15 mouse cellular contexts compared by ENCODE assay signal in genomic region chr2:118701161-118701560, GRCm38 (mm10). TPM values are rescaled to one million over a fixed set of nuclear protein-coding genes. Genes with fewer than 3 reads are reported as not detected.
DNase-seq lines count a peak whose midpoint lies in the region; ATAC-seq and TF ChIP-seq lines count a peak whose summit lies in the region.
"Had no signal": no experiment of that assay in that cellular context is flagged by ENCODE, and none has a peak within 500 bp of the region (broad histone marks: within the 10 kb centered on the region; RNA-seq: fewer than 3 reads in every experiment).

No protein-coding gene starts in this region.

- peak overlapping the region; percentile 34; the same call in 1 of the 2 replicates for H3K4me2 ChIP-seq in forebrain, postnatal 0 days (ENCODE audit: low read depth)
- no peak overlapping the region for H3K4me2 ChIP-seq in forebrain, embryonic 11.5 days (ENCODE audit: low read depth, low read length, severe bottlenecking)
- no peak overlapping the region for H3K4me2 ChIP-seq in hindbrain, embryonic 12.5 days (replicated peaks)
- no peak overlapping the region for H3K4me2 ChIP-seq in hindbrain, embryonic 13.5 days
- H3K4me2 ChIP-seq in midbrain, embryonic 14.5 days (ENCODE audit: low read length), result peak overlapping the region; percentile 43; the same call in 1 of the 2 replicates
- H3K4me2 ChIP-seq in intestine, postnatal 0 days (replicated peaks; ENCODE audit: low read depth), result no peak overlapping the region

- DNase-seq in forebrain, postnatal 0 days, result peak; percentile 20
- no peak for DNase-seq in forebrain, embryonic 11.5 days (ENCODE audit: low spot score)
- DNase-seq in embryonic facial prominence, embryonic 10.5 days (ENCODE audit: low spot score), result peak; percentile 15
- no peak for DNase-seq in midbrain, embryonic 14.5 days
- DNase-seq in thymus, adult 18-20 months, result no peak
- DNase-seq: cerebellum, adult 18-20 months; kidney, adult 8-10 months; liver; lung, embryonic 14.5 days; spleen, adult 18-20 months had no signal

- peaks cover 9% of the 10 kb centered on the region; the same call in 1 of the 2 replicates for H3K36me3 ChIP-seq in forebrain, postnatal 0 days (ENCODE audit: insufficient read depth)
- no peaks in the 10 kb centered on the region for H3K36me3 ChIP-seq in forebrain, embryonic 11.5 days (ENCODE audit: control insufficient read depth, insufficient read depth, low read length)
- no peaks in the 10 kb centered on the region for H3K36me3 ChIP-seq in hindbrain, embryonic 12.5 days
- no peaks in the 10 kb centered on the region for H3K36me3 ChIP-seq in hindbrain, embryonic 13.5 days
- no peaks in the 10 kb centered on the region for H3K36me3 ChIP-seq in embryonic facial prominence, embryonic 10.5 days (replicated peaks)
- H3K36me3 ChIP-seq in midbrain, embryonic 14.5 days (ENCODE audit: control insufficient read depth, insufficient read depth, low read length), result no peaks in the 10 kb centered on the region
- H3K36me3 ChIP-seq in intestine, postnatal 0 days (ENCODE audit: control insufficient read depth, insufficient read depth), result no peaks in the 10 kb centered on the region

- no peak overlapping the region for H3K4me3 ChIP-seq in forebrain, postnatal 0 days (ENCODE audit: low read depth, low read length)
- no peak overlapping the region for H3K4me3 ChIP-seq in forebrain, embryonic 11.5 days (ENCODE audit: low read depth, low read length)
- H3K4me3 ChIP-seq in hindbrain, embryonic 12.5 days, result 0 out of 2 replicates have a peak overlapping the region, but pooled peaks have one; percentile 15
- H3K4me3 ChIP-seq in hindbrain, embryonic 13.5 days, result no peak overlapping the region
- peak overlapping the region; percentile 43 for H3K4me3 ChIP-seq in embryonic facial prominence, embryonic 10.5 days
- H3K4me3 ChIP-seq in midbrain, embryonic 14.5 days (replicated peaks; ENCODE audit: low read depth, low read length), result no peak overlapping the region
- no peak overlapping the region for H3K4me3 ChIP-seq in intestine, postnatal 0 days (ENCODE audit: low read depth, low read length)

- H3K4me1 ChIP-seq in forebrain, postnatal 0 days (ENCODE audit: insufficient read depth), result peaks cover 23% of the 10 kb centered on the region
- peaks cover 25% of the 10 kb centered on the region for H3K4me1 ChIP-seq in forebrain, embryonic 11.5 days (replicated peaks; ENCODE audit: control insufficient read depth, insufficient read depth, low read length)
- peaks cover 38% of the 10 kb centered on the region for H3K4me1 ChIP-seq in hindbrain, embryonic 12.5 days
- H3K4me1 ChIP-seq in hindbrain, embryonic 13.5 days (replicated peaks), result peaks cover 49% of the 10 kb centered on the region
- H3K4me1 ChIP-seq in embryonic facial prominence, embryonic 10.5 days, result peaks cover 54% of the 10 kb centered on the region
- peaks cover 30% of the 10 kb centered on the region for H3K4me1 ChIP-seq in midbrain, embryonic 14.5 days (ENCODE audit: control insufficient read depth, insufficient read depth, low read length)
- 0 out of 2 replicates have a peak, but pooled peaks cover 6% of the 10 kb centered on the region for H3K4me1 ChIP-seq in intestine, postnatal 0 days (replicated peaks; ENCODE audit: control insufficient read depth, insufficient read depth, low read length)

- 14% methylated on average over 5 of the region's 5 CpGs for WGBS in forebrain, postnatal 0 days
- 4% methylated on average over 5 of the region's 5 CpGs for WGBS in forebrain, embryonic 11.5 days
- 4% methylated on average over 5 of the region's 5 CpGs for WGBS in hindbrain, embryonic 12.5 days
- WGBS in hindbrain, embryonic 13.5 days, result 5% methylated on average over 5 of the region's 5 CpGs
- WGBS in embryonic facial prominence, embryonic 10.5 days, result 3% methylated on average over 5 of the region's 5 CpGs
- WGBS in midbrain, embryonic 14.5 days, result 3% methylated on average over 5 of the region's 5 CpGs
- WGBS in intestine, postnatal 0 days, result 39% methylated on average over 5 of the region's 5 CpGs

- TF ChIP-seq CTCF in forebrain, postnatal 0 days (IDR thresholded peaks at IDR 0.05; ENCODE audit: low read depth), result no peak
- no peak for TF ChIP-seq CTCF in intestine, postnatal 0 days (IDR thresholded peaks at IDR 0.05; ENCODE audit: low read depth)

- H3K27ac ChIP-seq in forebrain, postnatal 0 days (ENCODE audit: low read depth, low read length), result no peak overlapping the region
- no peak overlapping the region for H3K27ac ChIP-seq in forebrain, embryonic 11.5 days (ENCODE audit: low read depth, low read length)
- H3K27ac ChIP-seq in hindbrain, embryonic 12.5 days, result no peak overlapping the region
- H3K27ac ChIP-seq in hindbrain, embryonic 13.5 days, result no peak overlapping the region
- H3K27ac ChIP-seq in embryonic facial prominence, embryonic 10.5 days (replicated peaks), result no peak overlapping the region
- H3K27ac ChIP-seq in midbrain, embryonic 14.5 days (replicated peaks; ENCODE audit: low read depth, low read length), result no peak overlapping the region
- no peak overlapping the region for H3K27ac ChIP-seq in intestine, postnatal 0 days (ENCODE audit: low read depth, low read length)

- H3K9me3 ChIP-seq in forebrain, postnatal 0 days (ENCODE audit: low read length), result no peaks in the 10 kb centered on the region
- H3K9me3 ChIP-seq in forebrain, embryonic 11.5 days (ENCODE audit: control insufficient read depth, low read length), result no peaks in the 10 kb centered on the region
- no peaks in the 10 kb centered on the region for H3K9me3 ChIP-seq in hindbrain, embryonic 12.5 days (replicated peaks)
- H3K9me3 ChIP-seq in hindbrain, embryonic 13.5 days, result no peaks in the 10 kb centered on the region
- H3K9me3 ChIP-seq in embryonic facial prominence, embryonic 10.5 days, result no peaks in the 10 kb centered on the region
- no peaks in the 10 kb centered on the region for H3K9me3 ChIP-seq in midbrain, embryonic 14.5 days (ENCODE audit: control insufficient read depth, low read length)
- H3K9me3 ChIP-seq in intestine, postnatal 0 days (ENCODE audit: control insufficient read depth), result no peaks in the 10 kb centered on the region

- peaks cover 64% of the 10 kb centered on the region for H3K27me3 ChIP-seq in forebrain, postnatal 0 days (ENCODE audit: insufficient read depth, low read length)
- peaks cover 81% of the 10 kb centered on the region for H3K27me3 ChIP-seq in forebrain, embryonic 11.5 days (ENCODE audit: control insufficient read depth, insufficient read depth, low read length)
- H3K27me3 ChIP-seq in hindbrain, embryonic 12.5 days, result peaks cover 94% of the 10 kb centered on the region
- H3K27me3 ChIP-seq in hindbrain, embryonic 13.5 days, result peaks cover 96% of the 10 kb centered on the region
- H3K27me3 ChIP-seq in embryonic facial prominence, embryonic 10.5 days (replicated peaks; ENCODE audit: low read depth, poor library complexity, severe bottlenecking), result peaks cover 99% of the 10 kb centered on the region
- H3K27me3 ChIP-seq in midbrain, embryonic 14.5 days (ENCODE audit: control insufficient read depth, insufficient read depth, low read length), result peaks cover 79% of the 10 kb centered on the region
- peaks cover 63% of the 10 kb centered on the region for H3K27me3 ChIP-seq in intestine, postnatal 0 days (replicated peaks; ENCODE audit: control insufficient read depth, insufficient read depth, low read length)

- no peak for ATAC-seq in forebrain, postnatal 0 days
- ATAC-seq in forebrain, embryonic 11.5 days (replicated peaks; ENCODE audit: low FRiP score), result no peak
- ATAC-seq in hindbrain, embryonic 12.5 days (ENCODE audit: low FRiP score), result no peak
- no peak for ATAC-seq in hindbrain, embryonic 13.5 days (ENCODE audit: low FRiP score)
- no peak for ATAC-seq in midbrain, embryonic 14.5 days (ENCODE audit: low FRiP score, low TSS enrichment)
- ATAC-seq in intestine, postnatal 0 days, result no peak

- no peak overlapping the region for H3K9ac ChIP-seq in forebrain, postnatal 0 days
- no peak overlapping the region for H3K9ac ChIP-seq in forebrain, embryonic 11.5 days (ENCODE audit: low read length)
- no peak overlapping the region for H3K9ac ChIP-seq in hindbrain, embryonic 12.5 days
- no peak overlapping the region for H3K9ac ChIP-seq in hindbrain, embryonic 13.5 days
- no peak overlapping the region for H3K9ac ChIP-seq in midbrain, embryonic 14.5 days (replicated peaks; ENCODE audit: low read length)
- H3K9ac ChIP-seq in intestine, postnatal 0 days (ENCODE audit: low read depth, low read length), result no peak overlapping the region
- H3K9ac ChIP-seq: lung, embryonic 14.5 days had no signal

RNA-seq across cellular contexts. Expression of gene Ankrd63, which starts 2.6 kb away (rescaled TPM):
- total RNA-seq in forebrain, postnatal 0 days (2014; rRNA removed), result 1.1 and 2.0 TPM in 2 replicates
- polyA plus RNA-seq in forebrain, postnatal 0 days (2015; fragmentation: Nextera tagmentation; extraction: Ambion mirVana), result 0.62 and 0.64 TPM in 2 replicates
- not detected in 2 replicates for polyA plus RNA-seq in forebrain, embryonic 11.5 days (2014; fragmentation: Nextera tagmentation; extraction: Ambion mirVana)
- polyA plus RNA-seq in hindbrain, embryonic 12.5 days (2016; fragmentation: Nextera tagmentation; extraction: Ambion mirVana), result not detected in 2 replicates
- not detected in 2 replicates for polyA plus RNA-seq in hindbrain, embryonic 13.5 days (2015; fragmentation: Nextera tagmentation; extraction: Ambion mirVana)
- not detected in 2 replicates for polyA plus RNA-seq in embryonic facial prominence, embryonic 10.5 days (2016; fragmentation: Nextera tagmentation; extraction: Ambion mirVana)
- polyA plus RNA-seq in midbrain, embryonic 14.5 days (2014; fragmentation: Nextera tagmentation; extraction: Ambion mirVana), result not detected in 2 replicates
- 0.63 and 0.65 TPM in 2 replicates for polyA plus RNA-seq in intestine, postnatal 0 days (2015; fragmentation: Nextera tagmentation; extraction: Ambion mirVana)
- total RNA-seq: gastrocnemius, adult 8-10 months had no signal
- polyA plus RNA-seq: lung, embryonic 14.5 days had no signal

RNA-seq across cellular contexts. Expression of gene Plcb2, which starts 27.1 kb away (rescaled TPM):
- 0.92 and 1.1 TPM in 2 replicates for total RNA-seq in forebrain, postnatal 0 days (2014; rRNA removed)
- 0.52 and 0.83 TPM in 2 replicates for polyA plus RNA-seq in forebrain, postnatal 0 days (2015; fragmentation: Nextera tagmentation; extraction: Ambion mirVana)
- 0.33 and 0.45 TPM in 2 replicates for polyA plus RNA-seq in forebrain, embryonic 11.5 days (2014; fragmentation: Nextera tagmentation; extraction: Ambion mirVana)
- polyA plus RNA-seq in hindbrain, embryonic 12.5 days (2016; fragmentation: Nextera tagmentation; extraction: Ambion mirVana), result 0.44 and 0.59 TPM in 2 replicates
- polyA plus RNA-seq in hindbrain, embryonic 13.5 days (2015; fragmentation: Nextera tagmentation; extraction: Ambion mirVana), result 0.48 and 0.64 TPM in 2 replicates
- 0.41 and 0.44 TPM in 2 replicates for polyA plus RNA-seq in embryonic facial prominence, embryonic 10.5 days (2016; fragmentation: Nextera tagmentation; extraction: Ambion mirVana)
- 0.40 and 0.74 TPM in 2 replicates for polyA plus RNA-seq in midbrain, embryonic 14.5 days (2014; fragmentation: Nextera tagmentation; extraction: Ambion mirVana)
- polyA plus RNA-seq in intestine, postnatal 0 days (2015; fragmentation: Nextera tagmentation; extraction: Ambion mirVana), result 0.59 and 0.76 TPM in 2 replicates

RNA-seq across cellular contexts. Expression of gene Pak6, which starts 38.1 kb away (rescaled TPM):
- 71.4 and 84.4 TPM in 2 replicates for total RNA-seq in forebrain, postnatal 0 days (2014; rRNA removed)
- 39.6 and 61.9 TPM in 2 replicates for polyA plus RNA-seq in forebrain, postnatal 0 days (2015; fragmentation: Nextera tagmentation; extraction: Ambion mirVana)
- 1.2 and 2.2 TPM in 2 replicates for polyA plus RNA-seq in forebrain, embryonic 11.5 days (2014; fragmentation: Nextera tagmentation; extraction: Ambion mirVana)
- 6.2 and 6.8 TPM in 2 replicates for polyA plus RNA-seq in hindbrain, embryonic 12.5 days (2016; fragmentation: Nextera tagmentation; extraction: Ambion mirVana)
- 22.0 and 23.2 TPM in 2 replicates for polyA plus RNA-seq in hindbrain, embryonic 13.5 days (2015; fragmentation: Nextera tagmentation; extraction: Ambion mirVana)
- polyA plus RNA-seq in embryonic facial prominence, embryonic 10.5 days (2016; fragmentation: Nextera tagmentation; extraction: Ambion mirVana), result 0.45 and 0.72 TPM in 2 replicates
- polyA plus RNA-seq in midbrain, embryonic 14.5 days (2014; fragmentation: Nextera tagmentation; extraction: Ambion mirVana), result 32.4 and 38.4 TPM in 2 replicates
- polyA plus RNA-seq in intestine, postnatal 0 days (2015; fragmentation: Nextera tagmentation; extraction: Ambion mirVana), result 0.90 and 1.4 TPM in 2 replicates
- total RNA-seq: gastrocnemius, adult 8-10 months; hematopoietic stem cell, adult 5-6 weeks had no signal

RNA-seq across cellular contexts. Expression of gene Inafm2, which starts 44.4 kb away (rescaled TPM):
- 13.8 and 14.2 TPM in 2 replicates for total RNA-seq in forebrain, postnatal 0 days (2014; rRNA removed)
- polyA plus RNA-seq in forebrain, postnatal 0 days (2015; fragmentation: Nextera tagmentation; extraction: Ambion mirVana), result 15.7 and 17.2 TPM in 2 replicates
- polyA plus RNA-seq in forebrain, embryonic 11.5 days (2014; fragmentation: Nextera tagmentation; extraction: Ambion mirVana), result 28.6 and 30.4 TPM in 2 replicates
- polyA plus RNA-seq in hindbrain, embryonic 12.5 days (2016; fragmentation: Nextera tagmentation; extraction: Ambion mirVana), result 24.2 and 25.1 TPM in 2 replicates
- 23.5 and 24.8 TPM in 2 replicates for polyA plus RNA-seq in hindbrain, embryonic 13.5 days (2015; fragmentation: Nextera tagmentation; extraction: Ambion mirVana)
- polyA plus RNA-seq in embryonic facial prominence, embryonic 10.5 days (2016; fragmentation: Nextera tagmentation; extraction: Ambion mirVana), result 15.8 and 16.8 TPM in 2 replicates
- polyA plus RNA-seq in midbrain, embryonic 14.5 days (2014; fragmentation: Nextera tagmentation; extraction: Ambion mirVana), result 25.2 and 30.8 TPM in 2 replicates
- 24.7 and 26.2 TPM in 2 replicates for polyA plus RNA-seq in intestine, postnatal 0 days (2015; fragmentation: Nextera tagmentation; extraction: Ambion mirVana)

Comparison
In these comparisons a context has a peak if more than half of its experiments do, and no peak if none do; other contexts are left out.
1. DNase-seq: peak in forebrain, postnatal 0 days (single experiment) and embryonic facial prominence, embryonic 10.5 days (single experiment); none in forebrain, embryonic 11.5 days (single experiment), midbrain, embryonic 14.5 days (single experiment) and thymus, adult 18-20 months (0 of 2).
2. H3K4me2 ChIP-seq: peak in forebrain, postnatal 0 days (single experiment) and midbrain, embryonic 14.5 days (single experiment); none in forebrain, embryonic 11.5 days (single experiment), hindbrain, embryonic 12.5 days (single experiment), hindbrain, embryonic 13.5 days (single experiment) and intestine, postnatal 0 days (single experiment).
3. H3K4me3 ChIP-seq: peak in hindbrain, embryonic 12.5 days (single experiment) and embryonic facial prominence, embryonic 10.5 days (single experiment); none in forebrain, postnatal 0 days (single experiment), forebrain, embryonic 11.5 days (single experiment), hindbrain, embryonic 13.5 days (single experiment), midbrain, embryonic 14.5 days (single experiment) and intestine, postnatal 0 days (single experiment).